Mouse (Mus musculus) megakaryocyte, adult 5-6 weeks (primary cell): Measurements from ENCODE around the gene Zc3h18. TPM values are rescaled to one million over a fixed set of nuclear protein-coding genes. Genes with fewer than 3 reads are reported as not detected.

Source experiments
- ATAC-seq: 2 replicates; pipeline ENCODE4 v1.8.0; 2016; ENCODE audit warnings: mild to moderate bottlenecking, inconsistent platforms; ENCODE audit not compliant: poor library complexity, severe bottlenecking
- total RNA-seq, 2 experiments: library from RNA; stranded (forward) in 1 of 2; stranded (reverse) in 1 of 2; fragments of 153-499, 151-499 nt in 1 of 2; fragments of 221-1000, 200-1000 nt in 1 of 2; gene quantifications; 2 replicates each; pipeline versions ENCODE4 v1.2.3 to v1.2.4; 2015 to 2017

The Zc3h18 gene
- total RNA-seq, 2 experiments from 2014 or later, result 22.0 to 50.2 TPM

GRCm38 (mm10) chr8:122345181-122346095 is 31.0 kb upstream of the Zc3h18 start:
- no peak for ATAC-seq

GRCm38 (mm10) chr8:122347811-122348552 is 28.4 kb upstream of the Zc3h18 start:
- ATAC-seq, result no peak

GRCm38 (mm10) chr8:122349357-122350297 is 26.8 kb upstream of the Zc3h18 start:
- peak; percentile 83 for ATAC-seq

- ATAC-seq, result no peak
Measured at GRCm38 (mm10) chr8:122350309-122351089, 25.9 kb upstream of the Zc3h18 start.

GRCm38 (mm10) chr8:122354157-122354556 is 22.3 kb upstream of the Zc3h18 start:
- ATAC-seq, result no peak

GRCm38 (mm10) chr8:122355642-122356606 is 20.5 kb upstream of the Zc3h18 start:
- ATAC-seq, result no peak

GRCm38 (mm10) chr8:122357202-122357601 is 19.2 kb upstream of the Zc3h18 start:
- ATAC-seq, result no peak

- no peak for ATAC-seq
Measured at GRCm38 (mm10) chr8:122357641-122358040, 18.8 kb upstream of the Zc3h18 start.

GRCm38 (mm10) chr8:122359111-122359775 is 17.2 kb upstream of the Zc3h18 start:
- no peak for ATAC-seq

GRCm38 (mm10) chr8:122360696-122361416 is 15.6 kb upstream of the Zc3h18 start, which contains the start of gene Trhr2:
TSS of gene Trhr2 (minus strand) at chr8:122360746.
- ATAC-seq, result no peak

- no peak for ATAC-seq
Measured at GRCm38 (mm10) chr8:122362271-122362670, 14.1 kb upstream of the Zc3h18 start.

GRCm38 (mm10) chr8:122362967-122363366 is 13.4 kb upstream of the Zc3h18 start:
- no peak for ATAC-seq

- no peak for ATAC-seq
Measured at GRCm38 (mm10) chr8:122368494-122368893, 7.9 kb upstream of the Zc3h18 start.

GRCm38 (mm10) chr8:122369665-122370064 is 6.7 kb upstream of the Zc3h18 start:
- ATAC-seq, result peak; percentile 81

- ATAC-seq, result no peak
Measured at GRCm38 (mm10) chr8:122371706-122372105, 4.7 kb upstream of the Zc3h18 start.

GRCm38 (mm10) chr8:122375320-122375719 is 1.1 kb upstream of the Zc3h18 start:
- ATAC-seq, result no peak

GRCm38 (mm10) chr8:122375751-122376364 is 551 bp upstream of the Zc3h18 start:
- no peak for ATAC-seq
